Mouse (Mus musculus): ENCODE measurements around the gene Zfp655.
"Not testable (repeated sequence)": the region's sequence is repeated elsewhere in the genome, so short reads cannot be mapped to it uniquely, and the experiment has no call there.

The Zfp655 gene

GRCm38 (mm10) chr5:145222840-145223239 is 8.7 kb upstream of the Zfp655 start:
- DNase-seq (ENCODE audit: low spot score in 2 of 2) = no peak

- no peak for DNase-seq (ENCODE audit: low spot score in 2 of 2)
These were observed 8.1 kb upstream of the Zfp655 start for GRCm38 (mm10) chr5:145223395-145223794.

- DNase-seq (ENCODE audit: low spot score in 2 of 2) = no peak
These were observed 5.1 kb upstream of the Zfp655 start for GRCm38 (mm10) chr5:145226453-145226852.

GRCm38 (mm10) chr5:145229283-145229682 is 2.2 kb upstream of the Zfp655 start:
- DNase-seq (ENCODE audit: low spot score in 2 of 2) = not testable (repeated sequence)

GRCm38 (mm10) chr5:145230641-145231040 is 874 bp upstream of the Zfp655 start:
- DNase-seq (ENCODE audit: low spot score in 2 of 2) = no peak

- DNase-seq (ENCODE audit: low spot score in 2 of 2) = no peak
These were observed 437 bp downstream of the Zfp655 start for GRCm38 (mm10) chr5:145231893-145232411.

- peak in 1 of 2 experiments; percentile 38 for DNase-seq (ENCODE audit: low spot score in 2 of 2)
These were observed 3.1 kb downstream of the Zfp655 start for GRCm38 (mm10) chr5:145234636-145235035.

GRCm38 (mm10) chr5:145249520-145249919 is 18.0 kb downstream of the Zfp655 start:
- no peak for DNase-seq (ENCODE audit: low spot score in 2 of 2)

GRCm38 (mm10) chr5:145273568-145273967 is 42.1 kb downstream of the Zfp655 start:
- DNase-seq (ENCODE audit: low spot score in 2 of 2) = not testable (repeated sequence)

GRCm38 (mm10) chr5:145279948-145280347 is 48.4 kb downstream of the Zfp655 start:
- no peak for DNase-seq (ENCODE audit: low spot score in 2 of 2)

- DNase-seq (ENCODE audit: low spot score in 2 of 2) = peak; percentile 94 to 95
These were observed 49.0 kb downstream of the Zfp655 start, which contains the start of gene Zscan25 for GRCm38 (mm10) chr5:145280371-145281143. Gene Zscan25 (plus strand): TSS chr5:145280500.

GRCm38 (mm10) chr5:145288382-145288781 is 56.9 kb downstream of the Zfp655 start:
- no peak for DNase-seq (ENCODE audit: low spot score in 2 of 2)

- peak in 1 of 2 experiments; percentile 21 for DNase-seq (ENCODE audit: low spot score in 2 of 2)
These were observed 59.2 kb downstream of the Zfp655 start for GRCm38 (mm10) chr5:145290697-145291096.

GRCm38 (mm10) chr5:145292398-145292797 is 60.9 kb downstream of the Zfp655 start:
- no peak for DNase-seq (ENCODE audit: low spot score in 2 of 2)
